Mouse (Mus musculus): Measurements from ENCODE around the gene Olfr960. TPM values are rescaled to one million over a fixed set of nuclear protein-coding genes. Genes with fewer than 3 reads are reported as not detected.

Olfr960 gene
- polyA plus RNA-seq, 1 experiment from 2014 or later, result not detected

GRCm38 (mm10) chr9:39644785-39645184 is 23.6 kb downstream of the Olfr960 start, which contains the start of gene Olfr961:
TSS of gene Olfr961 (plus strand) at chr9:39645085.
- H3K36me3 ChIP-seq, result no peaks in the 10 kb centered on the region
- H3K27me3 ChIP-seq (ENCODE audit: low read depth, poor library complexity, severe bottlenecking), result no peaks in the 10 kb centered on the region
- H3K4me3 ChIP-seq, result no peak within 1 kb of the TSS
- no peak within 1 kb of the TSS for H3K27ac ChIP-seq (replicated peaks)
- H3K4me1 ChIP-seq, result no peaks in the 10 kb centered on the region
- no peak for DNase-seq (ENCODE audit: low spot score)
- no peaks in the 10 kb centered on the region for H3K9me3 ChIP-seq (replicated peaks)

GRCm38 (mm10) chr9:39647382-39647781 is 26.2 kb downstream of the Olfr960 start:
- no peak overlapping the region for H3K4me3 ChIP-seq
- H3K4me1 ChIP-seq, result no peaks in the 10 kb centered on the region
- H3K27ac ChIP-seq (replicated peaks), result no peak overlapping the region
- no peaks in the 10 kb centered on the region for H3K36me3 ChIP-seq
- H3K27me3 ChIP-seq (ENCODE audit: low read depth, poor library complexity, severe bottlenecking), result no peaks in the 10 kb centered on the region
- no peaks in the 10 kb centered on the region for H3K9me3 ChIP-seq (replicated peaks)
- no peak for DNase-seq (ENCODE audit: low spot score)
- WGBS, result 91% methylated on average over 4 of the region's 4 CpGs

GRCm38 (mm10) chr9:39654756-39655396 is 33.7 kb downstream of the Olfr960 start:
- H3K27ac ChIP-seq (replicated peaks), result no peak overlapping the region

GRCm38 (mm10) chr9:39666905-39667304 is 45.7 kb downstream of the Olfr960 start, which contains the start of gene Olfr963:
TSS of gene Olfr963 (plus strand) at chr9:39667205.
- Histone ChIP-seq H3K9me3 (replicated peaks) (0 out of 2 replicates have a peak, but pooled peaks cover under 1% of the 10 kb centered on the region), H3K27ac (replicated peaks) (no peak within 1 kb of the TSS), H3K27me3 (ENCODE audit: low read depth, poor library complexity, severe bottlenecking) (no peaks in the 10 kb centered on the region), H3K4me1 (no peaks in the 10 kb centered on the region), H3K4me3 (no peak within 1 kb of the TSS), H3K36me3 (no peaks in the 10 kb centered on the region)
- no peak for DNase-seq (ENCODE audit: low spot score)
- WGBS, result 83% methylated on average over 1 of the region's 1 CpGs

More at GRCm38 (mm10) chr9:39654756-39655396, 33.7 kb downstream of the Olfr960 start:
- H3K9me3 ChIP-seq (replicated peaks), result no peaks in the 10 kb centered on the region
- H3K4me1 ChIP-seq, result no peaks in the 10 kb centered on the region
- no peak for DNase-seq (ENCODE audit: low spot score)
- H3K36me3 ChIP-seq, result no peaks in the 10 kb centered on the region
- no peaks in the 10 kb centered on the region for H3K27me3 ChIP-seq (ENCODE audit: low read depth, poor library complexity, severe bottlenecking)
- 77% methylated on average over 6 of the region's 6 CpGs for WGBS
- no peak overlapping the region for H3K4me3 ChIP-seq

GRCm38 (mm10) chr9:39669723-39670122 is 48.5 kb downstream of the Olfr960 start:
- no peak overlapping the region for H3K4me3 ChIP-seq
- H3K4me1 ChIP-seq, result no peaks in the 10 kb centered on the region
- WGBS, result 84% methylated on average over 2 of the region's 2 CpGs
- H3K36me3 ChIP-seq, result no peaks in the 10 kb centered on the region
- no peak overlapping the region for H3K27ac ChIP-seq (replicated peaks)
- no peak for DNase-seq (ENCODE audit: low spot score)
- no peaks in the 10 kb centered on the region for H3K27me3 ChIP-seq (ENCODE audit: low read depth, poor library complexity, severe bottlenecking)
- H3K9me3 ChIP-seq (replicated peaks), result no peaks in the 10 kb centered on the region

Other genes starting within 250 kb of the Olfr960 start
- not detected in 2 replicates for gene Olfr951, start 234.0 kb upstream of the Olfr960 start, polyA plus RNA-seq (2016; fragmentation: Nextera tagmentation; extraction: Ambion mirVana)
- not detected in 2 replicates for gene Olfr952, start 194.2 kb upstream of the Olfr960 start, polyA plus RNA-seq (2016; fragmentation: Nextera tagmentation; extraction: Ambion mirVana)
- gene Olfr954, start 164.7 kb upstream of the Olfr960 start, polyA plus RNA-seq (2016; fragmentation: Nextera tagmentation; extraction: Ambion mirVana), result not detected in 2 replicates
- not detected in 2 replicates for gene Olfr955, start 149.4 kb upstream of the Olfr960 start, polyA plus RNA-seq (2016; fragmentation: Nextera tagmentation; extraction: Ambion mirVana)
- not detected in 2 replicates for gene Olfr44, start 127.4 kb upstream of the Olfr960 start, polyA plus RNA-seq (2016; fragmentation: Nextera tagmentation; extraction: Ambion mirVana)
- not detected in 2 replicates for gene Olfr957, start 105.6 kb upstream of the Olfr960 start, polyA plus RNA-seq (2016; fragmentation: Nextera tagmentation; extraction: Ambion mirVana)
- gene Olfr958, start 67.3 kb upstream of the Olfr960 start, polyA plus RNA-seq (2016; fragmentation: Nextera tagmentation; extraction: Ambion mirVana), result not detected in 2 replicates
- gene Olfr959, start 45.8 kb upstream of the Olfr960 start, polyA plus RNA-seq (2016; fragmentation: Nextera tagmentation; extraction: Ambion mirVana), result not detected in 2 replicates
- gene AW551984, start 17.0 kb upstream of the Olfr960 start, polyA plus RNA-seq (2016; fragmentation: Nextera tagmentation; extraction: Ambion mirVana), result 6.0 and 9.9 TPM in 2 replicates
- not detected in 2 replicates for gene Olfr148, start 10.7 kb upstream of the Olfr960 start, polyA plus RNA-seq (2016; fragmentation: Nextera tagmentation; extraction: Ambion mirVana)
- gene Olfr961, start 23.7 kb downstream of the Olfr960 start, polyA plus RNA-seq (2016; fragmentation: Nextera tagmentation; extraction: Ambion mirVana), result not detected in 2 replicates
- not detected in 2 replicates for gene Olfr963, start 45.8 kb downstream of the Olfr960 start, polyA plus RNA-seq (2016; fragmentation: Nextera tagmentation; extraction: Ambion mirVana)
- not detected in 2 replicates for gene Olfr149, start 85.7 kb downstream of the Olfr960 start, polyA plus RNA-seq (2016; fragmentation: Nextera tagmentation; extraction: Ambion mirVana)
- gene Olfr965, start 90.0 kb downstream of the Olfr960 start, polyA plus RNA-seq (2016; fragmentation: Nextera tagmentation; extraction: Ambion mirVana), result not detected in 2 replicates
- gene Olfr150, start 109.6 kb downstream of the Olfr960 start, polyA plus RNA-seq (2016; fragmentation: Nextera tagmentation; extraction: Ambion mirVana), result not detected in 2 replicates
- gene Olfr967, start 124.9 kb downstream of the Olfr960 start, polyA plus RNA-seq (2016; fragmentation: Nextera tagmentation; extraction: Ambion mirVana), result not detected in 2 replicates
- not detected in 2 replicates for gene Olfr968, start 161.9 kb downstream of the Olfr960 start, polyA plus RNA-seq (2016; fragmentation: Nextera tagmentation; extraction: Ambion mirVana)
- not detected in 2 replicates for gene Olfr969, start 169.6 kb downstream of the Olfr960 start, polyA plus RNA-seq (2016; fragmentation: Nextera tagmentation; extraction: Ambion mirVana)
- not detected in 2 replicates for gene Olfr970, start 187.5 kb downstream of the Olfr960 start, polyA plus RNA-seq (2016; fragmentation: Nextera tagmentation; extraction: Ambion mirVana)
- not detected in 2 replicates for gene Olfr971, start 215.5 kb downstream of the Olfr960 start, polyA plus RNA-seq (2016; fragmentation: Nextera tagmentation; extraction: Ambion mirVana)
- gene Olfr972, start 245.0 kb downstream of the Olfr960 start, polyA plus RNA-seq (2016; fragmentation: Nextera tagmentation; extraction: Ambion mirVana), result not detected in 2 replicates